Mouse (Mus musculus) embryonic stem cell, embryonic (primary cell): ENCODE results near the gene Muc1.

ENCODE experiments used
- CTCF ChIA-PET, 4 experiments: fragments of 300-600 bp in 2 of 4; fragments of 350-600 bp in 2 of 4; sonication (Branson Sonifier 250); formaldehyde crosslinking; loops; one replicate each; lab custom pipeline; 2022; ENCODE audit warnings: inconsistent platforms in 2 of 4; lab: Charles Lee
- POLR2A ChIA-PET, 4 experiments: fragments of 300-600 bp in 2 of 4; fragments of 350-600 bp in 2 of 4; sonication (Branson Sonifier 250); formaldehyde crosslinking; loops; one replicate each; lab custom pipeline; 2022; ENCODE audit warnings: antibody characterized with exemption in 4 of 4, inconsistent platforms in 1 of 4; lab: Charles Lee

The Muc1 gene

DNA sequence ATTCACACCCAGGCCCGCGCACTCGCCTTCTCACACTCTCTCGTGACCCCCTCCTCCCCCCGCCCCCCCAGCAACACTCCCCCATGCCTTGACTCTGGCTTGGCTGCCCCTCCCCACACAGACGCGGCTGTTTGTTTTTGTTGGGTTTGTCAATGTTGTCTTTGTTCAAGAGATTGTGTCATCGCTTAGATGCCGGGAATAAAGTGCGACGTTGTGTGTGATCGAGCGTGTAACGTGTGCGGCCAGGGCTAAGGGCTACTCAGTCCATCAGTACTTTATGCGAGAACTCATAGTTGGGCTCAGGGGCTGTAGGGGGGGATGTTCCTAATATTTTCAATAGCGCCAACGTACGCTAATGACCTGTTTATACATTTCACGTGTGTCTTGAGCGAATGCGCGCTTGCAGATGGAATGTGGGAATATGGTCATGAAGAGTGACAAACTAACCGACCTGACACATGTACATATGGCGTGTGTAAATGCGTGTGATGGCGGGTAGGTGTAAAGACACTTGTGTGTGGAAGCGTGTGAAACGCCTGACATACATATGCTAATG is 51.3 kb downstream of the Muc1 start:
- CTCF ChIA-PET: interaction anchor here in 2 of 4 experiments (1.2 to 7.1 kb wide), 8 partner anchors 9 to 98 kb away, joined by 4 to 39 read pairs (median 8); partner anchors contain the start of genes Krtcap2 (in 2 of the 2), Slc50a1 (in 1 of the 2) and Trim46 (in 1 of the 2)
- POLR2A ChIA-PET: interaction anchor here in 3 of 4 experiments (0.8 to 4.3 kb wide), 12 partner anchors 10 to 116 kb away, joined by 3 to 35 read pairs (median 4); partner anchors contain the start of genes Slc50a1 (in 2 of the 3), Clk2 (in 1 of the 3), Krtcap2 (in 1 of the 3) and Trim46 (in 1 of the 3)

GRCm38 (mm10) chr3:89280606-89281511 is 52.0 kb downstream of the Muc1 start, which contains the start of gene Efna1:
TSS of gene Efna1 (minus strand) at chr3:89281142.
- CTCF ChIA-PET: interaction anchor here (0.5 to 7.1 kb wide), 24 partner anchors 9 to 289 kb away, joined by 3 to 39 read pairs (median 5); partner anchors contain the start of genes Krtcap2 (in 3 of the 4), Trim46 (in 3 of the 4) and Slc50a1 (in 1 of the 4)
- POLR2A ChIA-PET: interaction anchor here in 3 of 4 experiments (0.7 to 4.3 kb wide), 27 partner anchors 10 to 137 kb away, joined by 3 to 35 read pairs (median 4); partner anchors contain the start of genes Scamp3 (in 2 of the 3), Slc50a1 (in 2 of the 3), Cks1b (in 1 of the 3) and Clk2 (in 1 of the 3)

DNA sequence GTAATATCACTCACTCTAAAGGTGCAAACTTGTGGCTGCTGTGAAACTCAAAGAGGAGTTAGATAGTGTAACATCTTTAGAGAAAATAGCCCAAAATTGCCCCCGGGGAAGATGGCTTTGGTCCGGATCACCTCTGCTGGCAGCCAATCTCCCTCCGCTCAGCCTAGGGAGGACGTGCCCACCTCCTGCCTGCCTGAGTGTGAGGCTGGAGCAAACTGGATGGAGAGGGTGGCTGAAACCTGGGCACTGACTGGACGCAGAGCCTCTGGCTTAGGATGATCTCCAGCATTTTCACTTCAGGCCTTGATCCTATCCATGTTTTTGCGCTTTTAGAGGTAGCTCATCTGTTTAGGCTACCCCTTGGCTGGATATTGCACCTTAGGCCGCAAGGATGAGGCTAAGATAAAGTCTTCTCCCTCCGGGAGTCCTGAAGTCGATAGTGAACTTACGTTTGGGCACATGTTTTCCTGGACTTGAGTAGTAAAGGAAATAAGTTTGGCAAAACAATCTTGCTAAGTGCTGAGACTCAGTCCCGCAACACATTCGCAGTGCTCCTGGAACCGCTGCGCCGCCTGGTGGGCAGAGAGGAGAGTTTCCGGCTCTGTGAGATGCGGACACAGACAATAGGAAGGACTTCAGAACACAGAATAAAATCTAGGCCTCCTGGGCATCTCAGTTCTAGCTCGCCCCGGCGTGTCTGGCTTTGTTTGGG is 52.9 kb downstream of the Muc1 start:
- POLR2A ChIA-PET: interaction anchor here (0.6 to 4.3 kb wide), 28 partner anchors 8 to 1055 kb away, joined by 3 to 35 read pairs (median 4); partner anchors contain the start of genes Slc50a1 (in 2 of the 4), Cks1b (in 1 of the 4), Efna3 (in 1 of the 4) and Gba (in 1 of the 4)
- CTCF ChIA-PET: interaction anchor here (0.6 to 7.1 kb wide), 33 partner anchors 10 to 288 kb away, joined by 3 to 39 read pairs (median 4); partner anchors contain the start of genes Krtcap2 (in 3 of the 4), Trim46 (in 3 of the 4), Dpm3 (in 1 of the 4) and Slc50a1 (in 1 of the 4)

GRCm38 (mm10) chr3:89282291-89282643 is 53.4 kb downstream of the Muc1 start:
- CTCF ChIA-PET: interaction anchor here (0.5 to 7.1 kb wide), 27 partner anchors 11 to 558 kb away, joined by 3 to 39 read pairs (median 5); partner anchors contain the start of genes Krtcap2 (in 2 of the 4), Trim46 (in 2 of the 4), Dpm3 (in 1 of the 4) and Slc50a1 (in 1 of the 4)
- POLR2A ChIA-PET: interaction anchor here (0.6 to 4.3 kb wide), 15 partner anchors 9 to 1054 kb away, joined by 3 to 35 read pairs (median 4); partner anchors contain the start of genes Gba (in 1 of the 4), Krtcap2 (in 1 of the 4), Mtx1 (in 1 of the 4) and Slc50a1 (in 1 of the 4)
